Mouse (Mus musculus) monocyte, adult 2 months (primary cell): ENCODE measurements around the gene Mfap1b.
A peak's percentile ranks its signal among the peaks of the same experiment; 100 is the strongest.

Source experiments
- DNase-seq, 2 experiments: peaks; one replicate each; pipeline ENCODE4 v3.0.0; 2022; ENCODE audit warnings: low spot score in 2 of 2, low read depth in 1 of 2

Mfap1b gene

DNA sequence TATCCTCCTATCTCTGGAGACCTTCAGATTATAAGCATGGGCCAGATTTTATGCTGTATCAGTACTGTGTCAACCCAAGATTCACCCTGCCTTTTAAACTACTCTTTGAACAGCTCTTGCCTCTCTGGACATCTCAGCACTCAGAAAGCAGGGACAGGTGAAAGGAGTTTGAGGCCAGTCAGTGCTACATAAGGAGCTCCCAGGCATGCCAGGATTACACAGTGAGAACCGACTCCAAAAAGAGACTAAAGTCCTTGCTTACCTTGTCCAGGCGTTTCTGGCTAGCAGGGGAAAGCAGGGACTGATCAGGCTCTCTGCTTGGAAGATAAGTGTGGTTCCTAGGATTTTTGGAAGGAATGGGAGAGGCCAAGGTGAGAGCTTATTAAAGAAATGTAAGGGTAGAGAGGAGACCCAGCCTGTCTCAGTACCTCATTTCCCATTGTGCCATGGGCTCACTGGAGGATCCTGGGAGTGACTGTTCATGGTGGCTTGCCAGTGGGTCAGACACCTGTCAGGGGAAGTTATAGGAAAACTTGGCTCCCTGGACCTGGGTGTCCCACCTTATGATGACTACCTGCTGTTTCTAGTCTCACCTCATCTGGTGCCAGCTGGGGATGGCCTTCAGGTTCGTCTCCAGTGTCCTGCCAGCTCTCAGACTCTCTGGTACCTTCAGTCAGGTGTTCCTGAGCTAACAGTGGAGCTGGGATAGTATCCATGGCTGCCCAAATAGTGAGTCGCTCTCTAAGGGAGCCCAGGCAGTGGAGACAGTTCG is 32.8 kb downstream of the Mfap1b start:
- DNase-seq, result no peak

DNA sequence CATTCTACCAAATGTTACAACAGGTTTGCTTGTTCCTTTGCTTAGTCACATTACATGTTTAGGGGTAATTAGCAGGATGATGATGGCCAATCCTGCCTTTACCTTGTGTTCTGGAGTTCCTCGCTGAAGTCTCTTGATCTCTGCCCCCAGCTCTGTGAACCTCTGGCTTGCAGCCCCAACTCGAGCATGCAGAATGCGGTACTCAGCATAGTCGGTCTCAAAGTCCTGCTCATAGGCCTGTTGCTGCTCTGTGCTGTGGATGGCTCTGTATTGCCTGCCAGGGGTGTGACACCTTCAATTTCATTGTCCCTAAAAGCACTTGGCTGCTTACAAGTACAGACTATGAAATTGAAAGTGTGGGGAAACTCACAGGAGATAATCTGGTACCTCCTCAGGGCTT is 34.1 kb downstream of the Mfap1b start:
- no peak for DNase-seq

DNA sequence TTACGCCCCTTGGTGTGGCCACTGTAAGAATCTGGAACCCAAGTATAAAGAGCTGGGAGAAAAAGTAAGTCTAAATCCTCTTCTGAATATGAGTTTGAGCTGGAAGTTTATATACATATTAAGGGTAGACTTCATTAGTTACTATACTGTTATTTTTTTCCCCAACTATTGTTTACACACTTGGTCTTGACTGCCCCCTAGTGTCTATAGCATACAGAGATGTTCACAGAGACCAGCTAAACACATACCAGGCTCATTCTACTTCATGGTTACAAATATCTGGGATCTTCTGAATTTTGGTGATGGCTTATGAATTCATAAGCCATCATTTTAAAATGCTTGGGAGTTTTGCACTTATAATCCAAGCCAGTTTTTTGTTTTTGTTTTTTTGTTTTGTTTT is 39.0 kb downstream of the Mfap1b start:
- no peak for DNase-seq

DNA sequence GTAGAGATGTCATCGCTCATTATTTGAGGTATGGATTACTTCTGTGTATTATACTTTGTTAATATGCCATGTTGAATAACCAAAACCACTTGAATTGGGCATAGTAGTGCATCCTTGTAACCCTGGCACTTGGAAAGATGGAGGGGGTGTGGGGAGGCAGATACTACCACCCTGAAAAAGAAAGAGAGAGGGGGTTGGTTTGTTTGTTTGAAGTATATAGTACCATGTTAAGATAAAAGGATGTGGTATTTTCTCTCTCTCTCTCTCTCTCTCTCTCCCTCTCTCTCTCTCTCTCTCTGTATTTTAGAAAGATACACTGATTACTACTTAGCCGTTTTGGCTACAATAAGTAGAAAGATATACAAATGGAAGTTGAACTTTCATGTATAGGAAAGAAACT is 48.0 kb downstream of the Mfap1b start:
- DNase-seq, result no peak

DNA sequence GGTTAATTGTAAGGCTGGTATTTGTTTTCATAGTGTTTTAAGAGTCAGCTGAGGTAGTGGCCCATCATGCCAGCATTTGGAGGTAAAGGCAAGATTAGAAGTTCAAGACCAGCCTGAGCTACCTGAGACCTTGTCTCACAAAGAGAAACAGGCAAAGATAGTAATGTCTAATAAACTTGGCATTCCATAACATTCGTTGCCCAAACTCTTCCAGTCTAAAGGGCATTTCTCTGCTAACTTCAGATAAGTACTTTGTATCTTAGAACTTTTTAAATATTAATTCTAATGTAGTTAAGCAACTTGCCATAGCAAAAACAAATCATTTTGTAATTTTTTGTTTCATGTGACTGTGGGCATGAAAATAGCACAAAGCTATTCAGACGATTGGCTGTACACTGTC is 50.7 kb downstream of the Mfap1b start:
- no peak for DNase-seq

DNA sequence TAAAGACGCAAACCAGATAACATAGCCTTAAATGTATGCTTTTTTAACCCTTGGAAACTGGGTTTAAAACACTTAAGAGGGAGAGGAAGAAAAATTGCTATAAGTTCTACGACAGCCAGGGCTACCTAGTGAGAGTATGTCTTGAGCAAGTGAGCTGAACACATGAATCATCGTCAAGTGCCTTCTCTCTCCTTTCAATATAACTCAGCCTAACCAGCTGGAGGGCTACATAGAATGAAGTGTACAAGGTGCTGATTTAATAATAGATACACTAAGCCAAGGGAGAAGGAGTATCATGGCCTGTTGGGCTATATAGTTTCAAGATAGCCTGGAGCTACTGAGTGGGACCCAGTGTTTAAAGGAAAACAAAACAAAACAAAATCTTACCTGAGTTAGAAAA is 55.4 kb downstream of the Mfap1b start:
- DNase-seq, result no peak

DNA sequence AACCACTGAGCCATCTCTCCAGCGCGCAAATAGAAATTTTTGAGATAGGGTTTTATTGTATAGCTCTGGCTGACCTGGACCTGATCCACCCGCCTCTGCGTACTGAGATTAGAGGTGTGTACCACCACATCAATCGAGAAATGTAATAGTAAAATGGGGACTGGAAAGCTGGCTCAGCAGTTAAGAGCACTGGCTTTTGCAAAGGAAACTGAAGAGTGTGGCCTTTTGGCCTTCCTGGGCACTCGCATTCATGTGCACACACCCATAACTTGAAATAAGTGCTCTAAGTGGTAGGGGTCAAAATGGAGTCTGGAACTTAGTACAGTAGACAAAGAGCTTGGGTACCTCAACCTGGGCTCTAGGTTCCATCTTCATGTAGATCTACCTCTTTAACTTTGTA is 57.5 kb downstream of the Mfap1b start:
- DNase-seq, result no peak

DNA sequence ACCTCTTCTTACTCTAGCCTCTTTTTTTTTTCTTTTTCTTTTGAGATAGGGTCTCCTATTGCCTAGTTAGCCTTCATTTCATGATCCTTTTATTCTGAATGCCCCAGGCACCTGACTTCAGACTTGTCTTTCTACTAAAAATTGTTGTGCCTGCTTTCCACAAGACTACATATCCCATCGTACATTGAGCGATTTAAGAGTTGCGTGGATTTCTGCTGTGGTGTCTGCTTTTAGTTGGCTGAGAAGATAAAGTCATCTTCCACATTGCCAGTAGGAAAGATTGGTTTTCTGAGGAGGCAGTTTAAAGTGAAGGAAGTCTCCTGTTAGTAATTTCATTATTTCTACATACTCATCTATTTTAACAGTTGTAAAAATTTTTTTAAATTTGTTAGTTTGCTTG is 58.3 kb downstream of the Mfap1b start:
- no peak for DNase-seq

DNA sequence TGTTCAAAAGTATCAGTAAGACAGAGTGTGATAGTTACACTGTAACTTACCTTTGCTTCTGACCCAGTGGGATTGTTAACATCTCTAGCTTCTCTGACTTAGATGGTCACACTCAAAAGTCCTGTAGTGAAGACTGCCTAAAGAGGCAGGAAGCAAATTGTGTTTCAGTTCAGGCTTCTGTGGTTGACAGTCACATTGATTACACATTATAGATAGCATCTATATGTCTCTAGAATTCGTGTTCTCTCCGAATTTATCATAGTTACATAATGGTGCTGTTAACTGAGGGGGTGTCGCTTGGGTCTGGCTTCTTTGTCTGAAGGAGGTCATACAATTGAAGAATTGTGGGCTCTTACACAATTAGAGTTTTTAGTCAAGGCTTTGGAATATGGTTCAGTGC is 58.8 kb downstream of the Mfap1b start:
- DNase-seq, result no peak

DNA sequence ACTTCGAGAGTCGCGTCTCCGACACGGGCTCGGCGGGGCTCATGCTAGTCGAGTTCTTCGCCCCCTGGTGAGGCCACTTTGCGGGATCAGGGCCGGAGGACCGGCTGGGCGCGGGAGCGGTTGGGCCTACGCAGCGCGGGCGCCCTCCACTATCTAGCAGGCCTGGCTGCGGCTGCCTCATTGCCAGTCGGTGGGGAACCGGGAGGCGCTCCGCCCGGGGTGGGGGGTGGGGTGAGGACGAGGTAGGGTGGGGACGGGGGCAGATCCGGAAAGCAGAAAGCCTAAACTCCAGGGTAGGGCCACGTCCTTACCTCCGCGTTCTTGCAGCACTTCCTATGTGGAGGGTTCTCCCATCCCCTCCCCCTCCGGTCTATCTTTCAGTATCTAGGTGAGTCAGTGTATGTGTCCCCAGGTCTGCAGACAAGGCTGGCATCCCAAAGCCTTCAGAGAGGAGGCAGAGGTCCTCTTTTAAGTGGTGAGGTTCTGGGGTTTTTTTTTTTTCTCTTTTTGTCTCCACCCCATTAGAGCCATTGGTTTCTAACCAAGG is 59.7 kb downstream of the Mfap1b start:
- no peak for DNase-seq

DNA sequence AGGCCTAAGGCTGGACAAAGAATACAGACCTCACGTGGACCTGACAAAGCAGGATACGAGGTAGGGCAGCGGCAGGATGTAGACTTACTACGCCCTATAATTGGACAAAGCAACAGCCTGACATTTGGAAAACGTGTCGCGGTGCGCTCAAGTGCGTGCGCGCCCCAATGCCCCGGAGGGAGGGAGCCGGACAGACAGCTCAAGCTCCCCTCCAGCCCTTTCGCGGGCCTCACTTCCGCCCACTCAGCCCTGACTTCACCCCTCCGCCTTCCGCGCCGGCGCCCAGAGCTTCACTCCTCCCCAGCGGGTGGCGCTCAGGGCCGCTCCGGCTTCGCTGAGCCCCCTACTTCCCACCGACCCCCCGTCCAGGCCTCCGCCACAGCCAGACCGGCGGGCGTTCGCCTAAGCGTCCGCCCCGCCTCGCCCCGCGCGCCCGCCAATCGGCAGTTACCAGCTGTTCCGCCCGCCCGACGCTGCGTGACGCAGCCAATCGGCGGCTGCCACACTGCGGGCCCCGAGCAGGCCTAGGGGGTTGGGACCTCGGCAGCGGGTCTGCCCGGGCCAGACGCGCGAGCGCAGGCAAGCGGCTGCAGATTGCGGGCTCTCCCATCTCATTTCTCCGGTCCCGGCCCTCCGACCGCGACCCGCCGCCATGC is 60.4 kb downstream of the Mfap1b start, which contains the start of the genes Pdia3 and Catsper2:
TSS of gene Pdia3 (plus strand) at position 389 of the 656 bp plus-strand sequence.
TSS of gene Catsper2 (minus strand) at position 406 of the 656 bp plus-strand sequence.
- DNase-seq, result peak; percentile 83 to 89

DNA sequence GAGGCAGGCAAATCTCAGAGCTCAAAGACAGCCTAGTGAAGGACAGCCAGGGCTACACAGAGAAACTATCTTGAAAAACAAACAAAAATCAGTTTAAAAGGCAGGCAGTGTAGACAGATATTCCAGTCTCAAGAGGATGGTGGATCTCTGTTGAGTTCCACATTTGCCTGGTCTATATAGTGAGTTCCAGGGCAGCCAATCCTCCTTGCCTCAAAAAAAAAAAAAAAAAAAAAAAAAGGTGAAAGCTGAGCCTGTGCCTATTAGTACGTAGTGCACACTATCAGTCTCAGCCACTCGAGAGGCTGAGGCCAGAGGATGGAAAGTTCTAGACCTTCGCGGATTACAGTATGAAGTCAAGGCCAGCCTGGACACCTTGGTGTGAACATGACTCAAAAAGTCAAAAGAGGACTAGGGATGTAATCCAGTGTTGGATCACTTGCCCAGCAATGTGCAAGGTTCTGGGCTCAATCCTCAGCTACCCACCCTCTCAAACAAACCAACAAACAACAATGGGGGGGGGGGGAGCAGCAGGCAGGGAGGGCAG is 61.0 kb downstream of the Mfap1b start:
- DNase-seq, result no peak
